8 mouse cellular contexts compared by ENCODE assay signal in genomic region chr5:123013599-123014315, GRCm38 (mm10). TPM values are rescaled to one million over a fixed set of nuclear protein-coding genes. Genes with fewer than 3 reads are reported as not detected.
DNase-seq lines count a peak whose midpoint lies in the region; ATAC-seq and TF ChIP-seq lines count a peak whose summit lies in the region.

No protein-coding gene starts in this region.

- H3K27ac ChIP-seq in lung, embryonic 14.5 days (ENCODE audit: low read depth), result no peak overlapping the region

- DNase-seq in CD4-positive helper T cell, adult 2 months (ENCODE audit: low read depth, low spot score), result peak; percentile 78
- DNase-seq in MN1 (ENCODE audit: low spot score), result peak; percentile 48
- peak; percentile 81 for DNase-seq in cerebellum, adult 9-11 months
- peak; percentile 36 to 54 for DNase-seq in frontal cortex, postnatal 14 days (ENCODE audit: low spot score in 2 of 2)
- peak; percentile 68 to 80 for DNase-seq in kidney, postnatal 4 days
- DNase-seq in lung, embryonic 14.5 days, result peak; percentile 87
- DNase-seq in right cerebral cortex, postnatal 14 days, result peak; percentile 72

- H3K36me3 ChIP-seq in lung, embryonic 14.5 days (ENCODE audit: insufficient read depth), result no peaks in the 10 kb centered on the region

- no peak for ATAC-seq in lung, embryonic 14.5 days (ENCODE audit: insufficient read depth)
- ATAC-seq in activated CD4-positive, CD25-positive, alpha-beta regulatory T cell, adult 4 months, result no peak

- no peak overlapping the region for H3K4me3 ChIP-seq in lung, embryonic 14.5 days (ENCODE audit: low read depth, low read length)

- no peak overlapping the region for H3K4me2 ChIP-seq in lung, embryonic 14.5 days

- no peak overlapping the region for H3K9ac ChIP-seq in lung, embryonic 14.5 days

- 56% methylated on average over 9 of the region's 9 CpGs for WGBS in lung, embryonic 14.5 days

- no peaks in the 10 kb centered on the region for H3K9me3 ChIP-seq in lung, embryonic 14.5 days (ENCODE audit: low read depth, low read length)

- peak; percentile 80 for TF ChIP-seq CTCF in lung, embryonic 14.5 days (IDR thresholded peaks at IDR 0.05; ENCODE audit: low read depth)

- H3K4me1 ChIP-seq in lung, embryonic 14.5 days (ENCODE audit: insufficient read depth), result peaks cover 16% of the 10 kb centered on the region

- H3K27me3 ChIP-seq in lung, embryonic 14.5 days (ENCODE audit: insufficient read depth, low read length), result no peaks in the 10 kb centered on the region

RNA-seq across cellular contexts. Expression of gene Orai1, which starts 1.1 kb away (rescaled TPM):
- 16.8 and 18.2 TPM in 2 replicates for polyA plus RNA-seq in lung, embryonic 14.5 days (2014; fragmentation: Nextera tagmentation; extraction: Ambion mirVana)
- 1 to 10 TPM; 8.1 to 9.4 TPM for polyA plus RNA-seq in activated CD4-positive, CD25-positive, alpha-beta regulatory T cell, adult 4 months (2017; shearing (Covaris generic))

RNA-seq across cellular contexts. Expression of gene Kdm2b, which starts 24.1 kb away (rescaled TPM):
- polyA plus RNA-seq in lung, embryonic 14.5 days (2014; fragmentation: Nextera tagmentation; extraction: Ambion mirVana), result 38.5 and 46.7 TPM in 2 replicates
- polyA plus RNA-seq in activated CD4-positive, CD25-positive, alpha-beta regulatory T cell, adult 4 months (2017; shearing (Covaris generic)), result 10 to 100 TPM; 28.2 to 43.2 TPM

RNA-seq across cellular contexts. Expression of gene Morn3, which starts 33.1 kb away (rescaled TPM):
- polyA plus RNA-seq in lung, embryonic 14.5 days (2014; fragmentation: Nextera tagmentation; extraction: Ambion mirVana), result 0.72 TPM in 1 of 2 replicates, not detected in the other
- 1 to 10 TPM; 3.2 to 4.9 TPM for polyA plus RNA-seq in activated CD4-positive, CD25-positive, alpha-beta regulatory T cell, adult 4 months (2017; shearing (Covaris generic))

RNA-seq across cellular contexts. Expression of gene Tmem120b, which starts 54.5 kb away (rescaled TPM):
- 8.2 and 10.0 TPM in 2 replicates for polyA plus RNA-seq in lung, embryonic 14.5 days (2014; fragmentation: Nextera tagmentation; extraction: Ambion mirVana)
- 1 to 10 TPM; 2.2 to 2.3 TPM for polyA plus RNA-seq in activated CD4-positive, CD25-positive, alpha-beta regulatory T cell, adult 4 months (2017; shearing (Covaris generic))
